Mouse (Mus musculus) bone marrow, adult 2 months (tissue): ENCODE data around the gene Axin1.

ENCODE experiments used
- CTCF ChIP-seq: fragments of 200-500 bp; IDR thresholded peaks from 2 replicates; pipeline ENCODE4 v1.5.1; 2011; ENCODE audit warnings: low read length, control low read depth; ENCODE audit not compliant: control insufficient read depth, insufficient read depth
- POLR2A ChIP-seq: fragments of 200-500 bp; IDR thresholded peaks from 2 replicates; pipeline ENCODE4 v1.6.1; 2011; ENCODE audit warnings: low read depth, mild to moderate bottlenecking, control low read depth, low read length, borderline replicate concordance; ENCODE audit not compliant: control insufficient read depth

DNA sequence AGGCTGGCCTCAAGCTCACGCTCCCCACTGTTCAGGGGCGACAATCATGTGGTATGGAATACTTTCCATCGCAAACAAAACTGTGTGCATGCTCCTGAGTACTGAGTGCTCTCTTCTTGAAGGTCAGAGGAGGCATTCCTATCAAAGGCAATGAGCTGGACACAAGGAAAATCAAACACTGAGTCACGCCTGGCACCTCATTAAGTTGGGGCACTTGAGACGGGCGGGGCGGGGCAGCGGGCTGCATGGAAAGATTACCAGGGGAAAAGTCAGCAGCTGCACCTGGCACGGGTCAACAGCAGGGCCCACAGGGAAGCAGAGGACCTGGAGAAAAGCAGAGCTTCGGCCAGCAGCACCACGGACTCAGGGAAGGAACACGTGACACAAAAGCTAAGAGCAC is 86.7 kb downstream of the Axin1 start:
- TF ChIP-seq POLR2A (no peak), CTCF (no peak)
